Mouse (Mus musculus) hindbrain, embryonic 16.5 days (tissue): ENCODE data around the gene Atp13a2. TPM values are rescaled to one million over a fixed set of nuclear protein-coding genes. Genes with fewer than 3 reads are reported as not detected.
A peak's percentile ranks its signal among the peaks of the same experiment; 100 is the strongest.

Experiments used
- ATAC-seq: fragments of 200-750 bp; cut with Nextera tagmentation; 2 replicates; pipeline ENCODE4 v1.8.0; 2017; ENCODE audit warnings: moderate TSS enrichment, moderate library complexity
- H3K27ac ChIP-seq: fragments of 300-500 bp; sonication (generic); 2 replicates; pipeline ENCODE4 v1.5.1; 2014; ENCODE audit warnings: low read depth, mild to moderate bottlenecking, control low read depth, low read length, moderate library complexity
- H3K27me3 ChIP-seq: fragments of 300-500 bp; sonication (generic); replicated peaks from 2 replicates; pipeline ENCODE4 v1.6.1; 2014; ENCODE audit warnings: low read length; ENCODE audit not compliant: control insufficient read depth, insufficient read depth
- H3K36me3 ChIP-seq: fragments of 300-500 bp; sonication (generic); 2 replicates; pipeline ENCODE4 v1.6.1; 2014; ENCODE audit warnings: mild to moderate bottlenecking, low read length, moderate library complexity, mixed read lengths; ENCODE audit not compliant: control insufficient read depth, insufficient read depth
- H3K4me1 ChIP-seq: fragments of 300-500 bp; sonication (generic); 2 replicates; pipeline ENCODE4 v1.6.1; 2014; ENCODE audit warnings: low read depth, low read length; ENCODE audit not compliant: control insufficient read depth, insufficient read depth
- H3K4me2 ChIP-seq: fragments of 300-500 bp; sonication (generic); 2 replicates; pipeline ENCODE4 v1.6.1; 2014; ENCODE audit warnings: mild to moderate bottlenecking, low read length, control low read depth, moderate library complexity
- H3K4me3 ChIP-seq: fragments of 300-500 bp; sonication (generic); 2 replicates; pipeline ENCODE4 v1.5.1; 2014; ENCODE audit warnings: mild to moderate bottlenecking, low read length, control low read depth, moderate library complexity
- H3K9ac ChIP-seq: fragments of 300-500 bp; sonication (generic); 2 replicates; pipeline ENCODE4 v1.6.1; 2014; ENCODE audit warnings: low read depth, mild to moderate bottlenecking, control low read depth, low read length, moderate library complexity
- H3K9me3 ChIP-seq: fragments of 300-500 bp; sonication (generic); 2 replicates; pipeline ENCODE4 v1.6.1; 2014; ENCODE audit warnings: mild to moderate bottlenecking, low read length, moderate library complexity; ENCODE audit not compliant: control insufficient read depth
- WGBS: fragments of 180-500 bp; shearing (Covaris S2); extraction: QIAGEN DNeasy Blood & Tissue Kit; methylation state at CpG from one replicate; pipeline ENCODE4 v1.1.7; 2014; 5-methylcytosine and 5-hydroxymethylcytosine counted together
- polyA plus RNA-seq: library from polyadenylated mRNA; unstranded; fragments of >200 nt; fragmentation: Nextera tagmentation; extraction: Ambion mirVana; gene quantifications from 2 replicates; pipeline ENCODE4 v1.2.1, GENCODE M21; 2015

Gene Atp13a2
- polyA plus RNA-seq, 1 experiment from 2014 or later = 185 TPM

DNA sequence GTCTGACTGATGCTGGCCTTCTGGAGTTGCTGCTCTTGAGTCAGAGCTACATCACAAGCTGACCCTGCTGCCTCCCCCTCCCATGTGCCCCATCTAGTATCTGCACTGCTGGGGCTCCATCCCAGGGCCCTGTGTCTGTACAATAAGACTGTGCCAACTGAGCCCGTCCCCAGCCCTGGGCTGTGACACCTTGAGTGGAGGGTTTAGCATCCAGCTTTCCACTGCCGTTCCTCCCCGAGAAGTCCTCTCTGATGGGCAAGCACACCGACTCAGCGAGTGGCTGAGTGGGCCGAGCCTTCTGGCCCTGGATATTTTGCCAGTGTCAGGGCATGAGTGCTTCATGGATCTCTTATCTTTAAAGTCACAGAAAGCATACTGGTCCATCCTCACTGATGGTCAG, 12.3 kb upstream of the Atp13a2 start:
- Histone ChIP-seq H3K4me1 (no peaks in the 10 kb centered on the region), H3K9ac (no peak overlapping the region), H3K9me3 (no peaks in the 10 kb centered on the region), H3K27ac (no peak overlapping the region), H3K4me3 (no peak overlapping the region), H3K27me3 (no peaks in the 10 kb centered on the region), H3K36me3 (peaks cover 44% of the 10 kb centered on the region), H3K4me2 (no peak overlapping the region)
- ATAC-seq = no peak
- 94% methylated on average over 6 of the region's 6 CpGs for WGBS

DNA sequence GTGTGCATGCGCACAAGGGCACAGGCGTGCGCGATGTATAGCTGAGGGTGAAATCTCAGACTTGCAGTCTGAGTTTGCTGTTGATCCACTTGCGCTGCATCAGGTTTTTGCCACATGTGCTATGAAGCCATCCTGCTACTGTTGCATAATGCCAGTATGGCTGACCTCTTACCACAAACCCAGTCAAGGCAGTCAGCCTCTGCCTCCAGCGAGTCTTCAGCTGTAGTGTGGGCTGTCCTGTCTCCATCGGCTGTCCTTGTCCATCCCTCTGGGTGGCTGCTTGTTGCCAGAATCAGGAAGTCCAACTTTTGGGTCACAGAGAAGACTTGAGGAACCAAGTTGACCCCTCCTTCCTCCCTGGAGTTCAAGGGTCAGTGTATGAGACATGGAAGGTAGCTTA, 11.3 kb upstream of the Atp13a2 start:
- 96% methylated on average over 7 of the region's 7 CpGs for WGBS
- ATAC-seq = no peak

DNA sequence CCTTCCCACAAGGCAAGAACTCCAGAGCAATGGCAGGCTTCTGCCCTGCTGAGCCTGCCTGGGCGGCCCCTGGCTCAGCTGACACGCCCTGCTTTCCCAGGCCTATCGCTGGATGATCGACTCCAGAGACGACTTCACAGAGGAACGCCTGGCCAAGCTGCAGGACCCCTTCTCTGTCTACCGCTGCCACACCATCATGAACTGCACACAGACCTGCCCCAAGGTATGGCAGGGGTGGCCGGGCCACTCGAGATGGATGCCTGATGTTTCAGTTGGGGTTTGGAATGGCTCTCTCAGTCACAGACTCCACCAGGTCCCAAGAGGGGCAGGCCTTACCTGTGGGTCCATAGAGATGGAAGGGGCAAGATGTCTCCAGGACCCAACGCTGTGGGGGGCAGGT, 9.4 kb upstream of the Atp13a2 start:
- peaks cover 35% of the 10 kb centered on the region for H3K36me3 ChIP-seq
- H3K9me3 ChIP-seq = no peaks in the 10 kb centered on the region
- H3K9ac ChIP-seq = no peak overlapping the region
- no peak for ATAC-seq
- H3K4me2 ChIP-seq = no peak overlapping the region
- H3K4me3 ChIP-seq = no peak overlapping the region
- 87% methylated on average over 9 of the region's 10 CpGs for WGBS
- H3K27ac ChIP-seq = no peak overlapping the region
- no peaks in the 10 kb centered on the region for H3K27me3 ChIP-seq
- no peaks in the 10 kb centered on the region for H3K4me1 ChIP-seq

More for the DNA sequence above, 11.3 kb upstream of the Atp13a2 start:
- no peak overlapping the region for H3K27ac ChIP-seq
- H3K4me1 ChIP-seq = no peaks in the 10 kb centered on the region
- peaks cover 43% of the 10 kb centered on the region for H3K36me3 ChIP-seq
- H3K4me3 ChIP-seq = no peak overlapping the region
- H3K9ac ChIP-seq = no peak overlapping the region
- H3K9me3 ChIP-seq = no peaks in the 10 kb centered on the region
- H3K4me2 ChIP-seq = no peak overlapping the region
- no peaks in the 10 kb centered on the region for H3K27me3 ChIP-seq

DNA sequence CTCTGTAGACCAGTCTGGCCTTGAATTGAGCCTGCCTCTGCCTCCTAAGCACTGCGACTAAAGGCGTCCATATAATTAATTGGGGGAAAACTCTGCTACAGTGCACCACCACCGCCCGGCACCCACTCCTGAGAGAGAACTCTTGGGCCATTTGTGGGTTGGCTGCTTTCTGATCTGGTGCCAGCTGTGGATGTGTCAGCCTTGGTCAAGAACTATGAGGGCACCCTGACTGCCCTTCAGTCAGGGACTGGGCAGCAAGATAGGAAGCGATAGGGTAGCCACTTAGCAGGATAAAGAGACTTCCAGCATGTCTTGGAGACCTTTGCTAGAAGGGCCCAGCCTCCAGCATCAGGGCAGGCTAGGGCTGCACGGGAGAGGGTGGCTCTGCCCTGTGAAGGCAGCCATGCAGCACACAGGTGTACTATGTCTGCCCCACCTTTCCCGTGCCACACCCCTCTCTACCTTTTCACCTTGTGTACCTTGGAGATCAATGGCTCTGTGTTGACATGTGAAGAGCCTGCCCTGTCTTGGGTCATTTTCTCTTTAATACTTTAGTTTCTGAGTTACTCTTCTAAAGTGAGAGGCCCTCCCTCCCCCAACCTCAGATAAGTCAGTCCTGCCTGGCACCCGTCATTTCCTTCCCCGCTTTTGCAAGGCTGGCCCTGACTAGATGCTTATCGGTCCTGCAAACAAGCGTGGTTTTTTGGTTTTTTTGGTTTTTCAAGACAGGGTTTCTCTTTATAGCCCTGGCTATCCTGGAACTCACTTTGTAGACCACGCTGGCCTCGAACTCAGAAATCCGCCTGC, 8.6 kb upstream of the Atp13a2 start:
- H3K4me1 ChIP-seq = no peaks in the 10 kb centered on the region
- no peak overlapping the region for H3K4me3 ChIP-seq
- no peaks in the 10 kb centered on the region for H3K9me3 ChIP-seq
- no peak for ATAC-seq
- WGBS = 94% methylated on average over 14 of the region's 14 CpGs
- H3K27ac ChIP-seq = no peak overlapping the region
- H3K36me3 ChIP-seq = peaks cover 28% of the 10 kb centered on the region
- no peak overlapping the region for H3K9ac ChIP-seq
- no peaks in the 10 kb centered on the region for H3K27me3 ChIP-seq
- no peak overlapping the region for H3K4me2 ChIP-seq

GRCm38 (mm10) chr4:140981605-140982004, 5.1 kb upstream of the Atp13a2 start:
- ATAC-seq = no peak
- peaks cover 16% of the 10 kb centered on the region for H3K36me3 ChIP-seq
- WGBS = 88% methylated on average over 2 of the region's 2 CpGs

GRCm38 (mm10) chr4:140982808-140983207, 3.9 kb upstream of the Atp13a2 start:
- no peak for ATAC-seq
- H3K9me3 ChIP-seq = no peaks in the 10 kb centered on the region
- 60% methylated on average over 4 of the region's 4 CpGs for WGBS
- H3K36me3 ChIP-seq = peaks cover 14% of the 10 kb centered on the region
- 0 out of 2 replicates have a peak overlapping the region, but pooled peaks have one; percentile 48 for H3K27ac ChIP-seq
- H3K4me2 ChIP-seq = no peak overlapping the region
- no peak overlapping the region for H3K9ac ChIP-seq
- H3K27me3 ChIP-seq = no peaks in the 10 kb centered on the region
- H3K4me3 ChIP-seq = no peak overlapping the region
- H3K4me1 ChIP-seq = peaks cover 8% of the 10 kb centered on the region

More at GRCm38 (mm10) chr4:140981605-140982004, 5.1 kb upstream of the Atp13a2 start:
- H3K27me3 ChIP-seq = no peaks in the 10 kb centered on the region
- H3K4me1 ChIP-seq = peaks cover 3% of the 10 kb centered on the region
- no peak overlapping the region for H3K27ac ChIP-seq
- no peak overlapping the region for H3K9ac ChIP-seq
- H3K9me3 ChIP-seq = no peaks in the 10 kb centered on the region
- no peak overlapping the region for H3K4me3 ChIP-seq
- no peak overlapping the region for H3K4me2 ChIP-seq

DNA sequence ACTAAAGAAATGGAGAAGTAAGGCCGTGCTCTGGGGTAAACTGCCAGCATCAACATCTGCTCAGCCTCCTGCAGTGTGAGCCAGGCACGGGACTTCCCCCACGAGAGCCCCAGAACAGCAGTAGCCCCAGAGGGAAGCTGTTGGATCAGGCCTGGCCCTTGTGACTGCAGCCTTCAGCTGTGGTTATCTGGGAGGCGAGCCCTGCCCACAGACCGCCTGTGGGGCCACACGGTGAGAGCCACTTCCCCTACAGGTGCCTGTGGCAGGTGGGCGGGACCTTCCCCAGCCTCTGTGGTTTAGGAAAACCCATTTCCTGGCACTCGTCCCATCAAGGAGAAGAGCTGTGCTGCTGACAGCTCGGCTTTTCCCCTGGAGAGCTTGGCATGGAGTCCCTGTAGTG, 3.2 kb upstream of the Atp13a2 start:
- 13% methylated on average over 9 of the region's 9 CpGs for WGBS
- no peaks in the 10 kb centered on the region for H3K27me3 ChIP-seq
- H3K9me3 ChIP-seq = no peaks in the 10 kb centered on the region
- no peak for ATAC-seq
- peaks cover 14% of the 10 kb centered on the region for H3K36me3 ChIP-seq
- peak overlapping the region; percentile 48; the same call in 1 of the 2 replicates for H3K27ac ChIP-seq
- H3K4me3 ChIP-seq = no peak overlapping the region
- peak overlapping the region; percentile 43 for H3K9ac ChIP-seq
- H3K4me2 ChIP-seq = no peak overlapping the region
- H3K4me1 ChIP-seq = peaks cover 14% of the 10 kb centered on the region

DNA sequence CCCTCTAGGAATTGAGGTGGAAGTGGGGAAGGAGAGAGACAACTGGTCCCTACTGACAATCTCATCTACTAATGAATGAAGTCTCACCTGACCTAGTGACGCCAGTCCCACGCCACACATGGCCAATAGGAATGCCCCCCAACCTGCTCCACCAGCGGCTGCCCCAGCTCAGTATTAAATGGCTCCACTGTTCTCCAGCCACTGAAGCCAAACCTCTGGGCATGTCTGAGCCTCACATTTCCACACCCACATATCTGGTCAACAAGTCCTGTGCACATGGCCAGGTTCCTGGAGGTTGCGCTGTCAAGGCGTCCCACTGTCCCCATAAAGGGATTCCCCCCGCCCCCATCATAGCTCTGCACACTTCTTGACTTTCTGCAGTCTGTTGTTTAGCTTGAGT, 2.1 kb upstream of the Atp13a2 start:
- no peak overlapping the region for H3K4me2 ChIP-seq
- ATAC-seq = no peak
- H3K9me3 ChIP-seq = no peaks in the 10 kb centered on the region
- no peak overlapping the region for H3K4me3 ChIP-seq
- H3K27me3 ChIP-seq = no peaks in the 10 kb centered on the region
- H3K4me1 ChIP-seq = peaks cover 25% of the 10 kb centered on the region
- WGBS = 83% methylated on average over 6 of the region's 6 CpGs
- peaks cover 3% of the 10 kb centered on the region; the same call in 1 of the 2 replicates for H3K36me3 ChIP-seq
- H3K27ac ChIP-seq = no peak overlapping the region
- H3K9ac ChIP-seq = no peak overlapping the region

DNA sequence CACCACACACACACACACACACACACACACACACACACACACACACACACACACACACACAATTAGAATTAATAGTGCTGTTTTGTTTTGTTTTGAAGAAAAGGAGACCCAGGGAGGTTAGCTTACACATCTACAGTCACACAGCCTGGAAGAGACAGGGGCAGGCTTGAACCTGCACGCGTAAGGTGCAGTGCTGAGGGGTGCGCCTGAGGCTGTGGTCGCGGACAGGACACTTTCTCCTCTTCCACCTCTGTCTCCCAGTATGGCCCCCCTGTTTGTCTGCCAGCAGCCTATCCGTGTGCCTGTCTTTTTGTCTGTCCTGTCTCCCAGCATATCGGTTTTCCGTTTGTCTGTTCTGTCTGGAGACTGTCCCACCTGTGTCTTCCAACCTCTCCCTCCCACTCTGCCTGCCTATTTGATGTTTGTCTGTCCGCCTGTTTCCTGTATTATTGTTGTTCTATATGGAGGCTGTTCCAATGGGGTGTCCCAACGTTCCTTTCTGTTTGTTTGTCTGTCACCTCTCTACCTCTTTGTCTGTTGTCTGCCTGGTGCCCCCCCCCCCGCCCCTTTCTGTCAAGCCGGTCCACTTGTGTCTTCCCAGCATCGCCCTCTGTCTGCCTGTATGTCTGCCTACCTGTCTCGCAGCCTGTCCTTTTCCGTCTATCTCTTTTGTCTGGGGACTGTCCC, 506 bp upstream of the Atp13a2 start:
- H3K9me3 ChIP-seq = no peaks in the 10 kb centered on the region
- ATAC-seq = peak; percentile 34
- peaks cover 30% of the 10 kb centered on the region for H3K4me1 ChIP-seq
- H3K4me2 ChIP-seq = peak overlapping the region; percentile 59
- peak overlapping the region; percentile 83 for H3K27ac ChIP-seq
- H3K9ac ChIP-seq = peak overlapping the region; percentile 98
- 20% methylated on average over 15 of the region's 15 CpGs for WGBS
- H3K36me3 ChIP-seq = no peaks in the 10 kb centered on the region
- no peaks in the 10 kb centered on the region for H3K27me3 ChIP-seq
- peak overlapping the region; percentile 86 for H3K4me3 ChIP-seq
